Mouse (Mus musculus) ES-E14 (cell line): ENCODE results near the gene E330034G19Rik. TPM values are rescaled to one million over a fixed set of nuclear protein-coding genes. Genes with fewer than 3 reads are reported as not detected.

ENCODE experiments used
- DNase-seq: peaks from one replicate; pipeline ENCODE4 v3.0.0-alpha.2; 2013; ENCODE audit warnings: low read depth, low spot score
- H3K27ac ChIP-seq: 2 replicates; pipeline ENCODE4 v1.5.1; 2012; ENCODE audit warnings: low read depth, mild to moderate bottlenecking, low read length, moderate library complexity, mixed read lengths; ENCODE audit not compliant: poor library complexity, insufficient read depth, severe bottlenecking
- H3K36me3 ChIP-seq: 2 replicates; pipeline ENCODE4 v1.6.1; 2012; ENCODE audit warnings: mild to moderate bottlenecking, low read length, moderate library complexity, mixed read lengths; ENCODE audit not compliant: control insufficient read depth, poor library complexity, insufficient read depth, severe bottlenecking
- H3K4me1 ChIP-seq, 2 experiments: fragments of 150-350 bp in 1 of 2; sonication (generic) in 1 of 2; 2 replicates each; pipeline ENCODE4 v1.6.1; 2012; ENCODE audit warnings: low read length in 2 of 2, mild to moderate bottlenecking in 1 of 2, mixed read lengths in 1 of 2; ENCODE audit not compliant: control insufficient read depth in 2 of 2, insufficient read depth in 2 of 2, poor library complexity in 1 of 2
- H3K4me3 ChIP-seq, 2 experiments: fragments of 150-350 bp in 1 of 2; sonication (generic) in 1 of 2; 2 replicates each; pipeline ENCODE4 v1.5.1; 2012; ENCODE audit warnings: low read length in 2 of 2, low read depth in 1 of 2, mild to moderate bottlenecking in 1 of 2, mixed read lengths in 1 of 2; ENCODE audit not compliant: insufficient read depth in 1 of 2, poor library complexity in 1 of 2, severe bottlenecking in 1 of 2
- H3K9ac ChIP-seq: 2 replicates; pipeline ENCODE4 v1.6.1; 2012; ENCODE audit warnings: low read depth, mild to moderate bottlenecking, low read length, mixed read lengths; ENCODE audit not compliant: poor library complexity, insufficient read depth, severe bottlenecking
- H3K9me3 ChIP-seq: fragments of 150-350 bp; sonication (generic); 2 replicates; pipeline ENCODE4 v1.6.1; 2012; ENCODE audit warnings: low read depth, mild to moderate bottlenecking, low read length; ENCODE audit not compliant: control insufficient read depth, insufficient read depth
- CHD2 ChIP-seq: IDR thresholded peaks from 2 replicates; pipeline ENCODE4 v1.6.1; 2014; ENCODE audit warnings: mild to moderate bottlenecking, low read depth, low read length, inconsistent platforms
- HCFC1 ChIP-seq: IDR thresholded peaks from 2 replicates; pipeline ENCODE4 v1.6.1; 2012; ENCODE audit warnings: low read length, inconsistent platforms, borderline replicate concordance; ENCODE audit not compliant: insufficient read depth
- MAFK ChIP-seq: IDR thresholded peaks from 2 replicates; pipeline ENCODE4 v1.6.1; 2014; ENCODE audit warnings: mild to moderate bottlenecking, low read depth, low read length, inconsistent platforms; ENCODE audit not compliant: insufficient read depth
- ZC3H11A ChIP-seq: IDR thresholded peaks from 2 replicates; pipeline ENCODE4 v1.6.1; 2012; ENCODE audit warnings: low read depth, mild to moderate bottlenecking, inconsistent platforms, low read length, borderline replicate concordance
- ZNF384 ChIP-seq: IDR thresholded peaks from 2 replicates; pipeline ENCODE4 v1.6.1; 2012; ENCODE audit warnings: low read depth, low read length, inconsistent platforms
- in situ Hi-C, 2 experiments: fragments of 600-800 bp; cut with MboI; formaldehyde crosslinking; loops; one replicate each; pipeline ENCODE4 v1.15.1; 2025; ENCODE audit warnings: low sequenced_read_pairs in 2 of 2, inconsistent platforms in 1 of 2; ENCODE audit not compliant: unreplicated experiment in 2 of 2
- total RNA-seq: library from RNA; depleted of rRNA; stranded (reverse); fragments of 300-350 nt; gene quantifications from 2 replicates; pipeline ENCODE4 v1.2.3, GENCODE M21; 2012

Gene E330034G19Rik
- total RNA-seq, 1 experiment = not detected

DNA sequence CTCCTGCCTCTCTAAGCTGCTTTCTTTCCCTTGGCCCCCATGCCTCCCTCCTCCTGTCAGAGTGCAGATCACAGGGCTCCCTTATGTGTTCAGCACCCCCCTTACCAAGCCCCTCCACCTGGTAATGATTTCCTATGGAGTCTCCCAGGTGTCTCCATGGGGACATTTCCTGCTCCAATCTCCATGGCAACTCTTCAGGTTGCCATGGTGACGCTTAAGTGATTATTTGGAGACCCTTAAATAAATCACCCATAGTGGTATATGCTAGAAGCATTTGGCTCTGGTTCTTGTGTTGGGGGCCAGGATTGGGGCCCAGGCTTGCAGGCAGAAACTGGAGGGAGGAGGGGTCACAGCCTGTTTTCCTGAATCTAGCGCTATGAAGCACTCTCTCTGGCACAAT is 30.1 kb upstream of the E330034G19Rik start:
- Histone ChIP-seq H3K9ac (no peak overlapping the region), H3K9me3 (no peaks in the 10 kb centered on the region), H3K4me1 (peaks cover 0 to 5% of the 10 kb centered on the region in 2 experiments; a peak in 1 of 4 replicates), H3K36me3 (no peaks in the 10 kb centered on the region), H3K4me3 (no peak overlapping the region), H3K27ac (no peak overlapping the region)
- DNase-seq = no peak
- in situ Hi-C loops = no loop called here
- no peak for TF ChIP-seq ZNF384
- no peak for TF ChIP-seq MAFK
- TF ChIP-seq HCFC1 = no peak
- TF ChIP-seq CHD2 = no peak
- TF ChIP-seq ZC3H11A = no peak

DNA sequence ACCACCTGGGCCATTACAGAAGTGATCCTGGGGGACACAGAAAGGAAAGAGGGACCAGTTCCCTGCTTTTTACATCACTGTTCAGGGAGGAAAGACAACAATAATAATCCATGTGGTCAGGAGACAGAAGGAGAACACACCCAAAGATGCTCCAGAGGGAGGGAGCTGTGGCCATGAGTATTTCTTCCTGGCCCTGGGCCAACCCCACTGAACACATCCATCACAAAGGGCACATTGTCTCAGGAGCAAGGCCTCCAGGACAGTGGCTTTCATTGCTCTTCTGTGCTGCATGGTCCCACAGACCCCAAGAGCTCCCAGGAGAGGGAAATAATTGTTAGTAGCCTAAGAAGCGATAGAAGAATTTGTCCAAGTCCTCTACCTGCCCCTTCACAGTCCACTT is 23.4 kb upstream of the E330034G19Rik start:
- Histone ChIP-seq H3K36me3 (no peaks in the 10 kb centered on the region), H3K27ac (no peak overlapping the region), H3K4me1 (peaks cover 0 to 2% of the 10 kb centered on the region in 2 experiments; a peak in 2 of 4 replicates), H3K9ac (no peak overlapping the region), H3K9me3 (no peaks in the 10 kb centered on the region), H3K4me3 (no peak overlapping the region)
- in situ Hi-C loops = no loop called here
- no peak for DNase-seq
- no peak for TF ChIP-seq MAFK
- no peak for TF ChIP-seq ZNF384
- no peak for TF ChIP-seq CHD2
- TF ChIP-seq HCFC1 = no peak
- TF ChIP-seq ZC3H11A = no peak

DNA sequence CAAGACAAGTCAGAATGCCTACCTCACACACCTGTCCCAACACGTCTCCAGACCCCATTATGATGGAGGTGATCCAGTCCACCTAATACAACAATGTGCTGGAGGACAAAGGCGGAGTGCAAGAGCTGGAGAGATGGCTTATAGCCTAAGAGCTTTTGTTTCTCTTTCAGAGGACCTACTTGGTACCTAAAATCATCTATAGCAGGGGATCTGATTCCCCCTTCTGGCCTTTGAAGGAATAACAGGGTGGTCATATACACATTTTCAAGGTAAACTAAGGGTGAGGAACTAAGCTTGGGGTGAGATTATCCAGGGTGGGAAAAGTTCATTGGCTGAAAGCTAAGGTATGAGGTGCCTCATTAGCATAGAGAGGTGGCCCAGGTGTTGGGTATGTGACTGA is 19.4 kb upstream of the E330034G19Rik start:
- no peak overlapping the region for H3K9ac ChIP-seq
- no peak overlapping the region for H3K27ac ChIP-seq
- H3K36me3 ChIP-seq = no peaks in the 10 kb centered on the region
- no peaks in the 10 kb centered on the region for H3K9me3 ChIP-seq
- in situ Hi-C loops = no loop called here
- peak; percentile 30 for DNase-seq
- TF ChIP-seq ZNF384 (no peak), HCFC1 (no peak), MAFK (no peak), ZC3H11A (no peak), CHD2 (no peak)
- H3K4me1 ChIP-seq = peaks cover 0 to 2% of the 10 kb centered on the region in 2 experiments; a peak in 2 of 4 replicates
- H3K4me3 ChIP-seq = no peak overlapping the region

DNA sequence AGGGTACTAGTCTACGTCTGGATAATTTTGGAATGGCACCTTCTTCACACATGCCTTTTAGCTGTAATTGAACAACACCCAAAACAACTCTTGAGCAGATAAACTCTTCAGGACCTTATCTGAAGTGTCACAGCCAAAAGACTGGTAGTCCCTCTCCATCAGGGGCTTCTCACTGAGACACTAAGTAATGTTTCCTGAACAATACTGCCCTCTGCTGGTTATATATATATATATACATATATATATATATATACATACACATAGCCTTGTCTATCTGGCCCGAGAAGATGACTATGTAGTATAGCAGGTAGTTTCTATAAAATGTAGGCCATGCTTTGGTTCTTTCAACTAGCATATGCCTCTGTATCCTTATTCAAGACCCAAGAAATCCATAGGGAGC is 17.5 kb upstream of the E330034G19Rik start:
- no peak overlapping the region for H3K4me3 ChIP-seq
- no peak for TF ChIP-seq HCFC1
- TF ChIP-seq MAFK = no peak
- TF ChIP-seq CHD2 = no peak
- TF ChIP-seq ZC3H11A = no peak
- no peak for TF ChIP-seq ZNF384
- H3K27ac ChIP-seq = no peak overlapping the region
- in situ Hi-C loops = loop anchor here (25.0 kb wide), 3 partner anchors 213 to 588 kb away; no protein-coding TSS in a partner anchor
- no peak for DNase-seq
- H3K9ac ChIP-seq = no peak overlapping the region
- H3K36me3 ChIP-seq = no peaks in the 10 kb centered on the region
- no peaks in the 10 kb centered on the region for H3K9me3 ChIP-seq
- H3K4me1 ChIP-seq = no peaks in the 10 kb centered on the region; a peak in 1 of 4 replicates

DNA sequence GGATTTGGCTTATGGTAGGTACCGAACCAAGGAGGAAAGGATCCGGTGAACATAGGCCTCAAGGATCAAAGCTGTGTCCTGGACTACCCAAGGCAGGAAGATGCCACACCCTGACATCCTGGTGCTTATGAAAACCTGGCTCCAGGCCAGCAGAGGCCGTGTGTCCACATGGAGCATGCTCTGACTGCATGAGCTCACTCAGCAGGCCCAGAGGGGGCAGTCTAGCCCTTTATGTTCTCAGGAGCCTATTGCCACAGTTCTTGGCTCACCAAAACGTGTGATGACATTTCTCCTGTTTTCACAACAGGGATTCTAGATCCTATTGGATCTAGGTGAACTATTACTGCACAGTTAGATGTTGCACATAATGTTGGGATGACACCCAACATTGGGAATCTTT is 11.7 kb upstream of the E330034G19Rik start:
- H3K9ac ChIP-seq = no peak overlapping the region
- no peaks in the 10 kb centered on the region for H3K9me3 ChIP-seq
- TF ChIP-seq MAFK (no peak), ZNF384 (no peak), CHD2 (no peak), ZC3H11A (no peak), HCFC1 (no peak)
- H3K27ac ChIP-seq = no peak overlapping the region
- in situ Hi-C loops = loop anchor here (10.0 to 25.0 kb wide), 4 partner anchors 216 to 594 kb away; no protein-coding TSS in a partner anchor
- no peaks in the 10 kb centered on the region for H3K36me3 ChIP-seq
- no peak for DNase-seq
- H3K4me1 ChIP-seq = no peaks in the 10 kb centered on the region
- no peak overlapping the region for H3K4me3 ChIP-seq
